Mouse (Mus musculus) limb, embryonic 13.5 days (tissue): ENCODE measurements around the gene 4931414P19Rik. TPM values are rescaled to one million over a fixed set of nuclear protein-coding genes. Genes with fewer than 3 reads are reported as not detected.
A peak's percentile ranks its signal among the peaks of the same experiment; 100 is the strongest.

Experiments used
- ATAC-seq: fragments of 200-750 bp; cut with Nextera tagmentation; 2 replicates; pipeline ENCODE4 v1.8.0; 2017; ENCODE audit warnings: low read depth, moderate number of reproducible peaks, moderate TSS enrichment; ENCODE audit not compliant: low FRiP score
- H3K27ac ChIP-seq: fragments of 300-500 bp; sonication (generic); 2 replicates; pipeline ENCODE4 v1.5.1; 2015; ENCODE audit warnings: inconsistent platforms, mild to moderate bottlenecking, moderate library complexity
- H3K27me3 ChIP-seq: fragments of 300-500 bp; sonication (generic); 2 replicates; pipeline ENCODE4 v1.6.1; 2015; ENCODE audit warnings: mild to moderate bottlenecking, inconsistent platforms
- H3K36me3 ChIP-seq: fragments of 300-500 bp; sonication (generic); 2 replicates; pipeline ENCODE4 v1.6.1; 2015; ENCODE audit warnings: inconsistent platforms, mild to moderate bottlenecking, moderate library complexity
- H3K4me1 ChIP-seq: fragments of 300-500 bp; sonication (generic); 2 replicates; pipeline ENCODE4 v1.6.1; 2015; ENCODE audit warnings: inconsistent platforms
- H3K4me2 ChIP-seq: fragments of 300-500 bp; sonication (generic); replicated peaks from 2 replicates; pipeline ENCODE4 v1.6.1; 2015; ENCODE audit warnings: inconsistent platforms, mild to moderate bottlenecking, moderate library complexity
- H3K4me3 ChIP-seq: fragments of 300-500 bp; sonication (generic); 2 replicates; pipeline ENCODE4 v1.5.1; 2015; ENCODE audit warnings: moderate library complexity, mild to moderate bottlenecking, inconsistent platforms
- H3K9ac ChIP-seq: fragments of 300-500 bp; sonication (generic); 2 replicates; pipeline ENCODE4 v1.6.1; 2015; ENCODE audit warnings: mild to moderate bottlenecking, inconsistent platforms
- H3K9me3 ChIP-seq: fragments of 300-500 bp; sonication (generic); 2 replicates; pipeline ENCODE4 v1.6.1; 2016; ENCODE audit warnings: inconsistent platforms
- WGBS: fragments of 180-500 bp; shearing (Covaris S2); methylation state at CpG from one replicate; pipeline ENCODE4 v1.1.7; 2015; 5-methylcytosine and 5-hydroxymethylcytosine counted together
- microRNA counts: library from miRNA; unstranded; fragments of <30 nt; microRNA quantifications from one replicate; lab custom pipeline; 2016
- microRNA-seq: library from miRNA; unstranded; fragments of <30 nt; microRNA quantifications from one replicate; pipeline ENCODE4, GENCODE M21; 2016
- polyA plus RNA-seq: library from polyadenylated mRNA; unstranded; fragments of >200 nt; fragmentation: Nextera tagmentation; extraction: Ambion mirVana; gene quantifications from 2 replicates; pipeline ENCODE4 v1.2.1, GENCODE M21; 2015

Gene 4931414P19Rik
- polyA plus RNA-seq, 1 experiment from 2014 or later: 7.6 TPM

DNA sequence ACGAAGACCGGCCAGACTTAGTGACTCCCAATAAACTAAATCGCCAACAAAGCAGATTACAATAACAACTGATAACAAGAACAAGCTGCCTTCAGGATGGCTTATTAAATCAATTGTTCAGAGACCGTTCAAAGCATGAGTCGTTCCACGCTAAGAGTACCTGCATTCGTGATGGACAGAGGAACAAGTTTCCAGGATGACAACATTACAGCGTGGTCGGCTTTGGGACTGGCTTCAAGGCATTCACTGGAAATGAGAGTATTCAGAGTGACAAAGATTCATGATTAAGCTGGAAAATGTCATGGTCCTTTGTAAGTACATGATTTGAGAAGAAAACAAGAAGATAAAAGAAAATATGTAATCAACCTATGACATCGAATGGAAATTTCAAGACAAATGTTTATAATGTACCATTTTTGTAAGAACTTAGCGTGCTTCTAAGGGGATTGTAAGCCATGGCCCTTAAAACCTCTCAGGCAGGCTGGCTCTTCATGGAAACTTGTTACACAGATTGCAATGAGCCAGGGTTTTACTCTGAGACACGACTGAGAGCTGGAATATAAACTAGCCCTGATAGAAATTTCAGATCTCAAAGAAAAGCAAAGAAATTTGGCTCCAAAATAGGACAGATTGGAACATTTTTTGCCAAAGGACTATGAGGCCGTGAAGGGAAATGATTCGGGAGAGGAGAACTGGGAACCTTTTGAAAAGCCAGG, 45.1 kb downstream of the 4931414P19Rik start:
- 81% methylated on average over 14 of the region's 14 CpGs for WGBS
- no peak overlapping the region for H3K4me2 ChIP-seq

DNA sequence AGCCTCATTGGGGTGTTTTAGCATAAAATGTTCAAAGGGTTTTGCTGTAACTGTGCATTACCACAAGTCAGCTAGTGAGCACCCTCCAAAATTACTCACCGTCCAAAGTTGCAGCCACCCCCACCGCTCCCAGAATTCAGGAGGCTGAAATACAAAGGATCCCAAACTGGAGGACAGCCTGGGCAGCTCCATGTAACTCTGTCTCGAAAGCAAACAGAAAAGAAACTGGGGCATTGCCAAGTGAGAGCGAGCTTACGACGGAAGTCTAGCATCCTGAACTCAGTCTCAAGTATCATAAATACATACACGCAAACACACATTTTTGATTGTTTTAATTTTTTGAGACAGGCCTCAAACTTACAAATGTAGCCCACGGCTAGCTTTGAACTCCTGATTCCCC, 48.5 kb downstream of the 4931414P19Rik start:
- Histone ChIP-seq H3K4me3 (no peak overlapping the region), H3K9me3 (no peaks in the 10 kb centered on the region), H3K9ac (no peak overlapping the region), H3K27ac (no peak overlapping the region), H3K4me2 (no peak overlapping the region), H3K4me1 (peaks cover 10% of the 10 kb centered on the region; the same call in 1 of the 2 replicates), H3K36me3 (no peaks in the 10 kb centered on the region), H3K27me3 (no peaks in the 10 kb centered on the region)
- 84% methylated on average over 8 of the region's 8 CpGs for WGBS
- ATAC-seq: no peak

More for the DNA sequence above, 45.1 kb downstream of the 4931414P19Rik start:
- Histone ChIP-seq H3K27me3 (no peaks in the 10 kb centered on the region), H3K36me3 (no peaks in the 10 kb centered on the region), H3K9ac (no peak overlapping the region), H3K9me3 (no peaks in the 10 kb centered on the region), H3K4me1 (no peaks in the 10 kb centered on the region), H3K4me3 (no peak overlapping the region), H3K27ac (no peak overlapping the region)
- no peak for ATAC-seq

DNA sequence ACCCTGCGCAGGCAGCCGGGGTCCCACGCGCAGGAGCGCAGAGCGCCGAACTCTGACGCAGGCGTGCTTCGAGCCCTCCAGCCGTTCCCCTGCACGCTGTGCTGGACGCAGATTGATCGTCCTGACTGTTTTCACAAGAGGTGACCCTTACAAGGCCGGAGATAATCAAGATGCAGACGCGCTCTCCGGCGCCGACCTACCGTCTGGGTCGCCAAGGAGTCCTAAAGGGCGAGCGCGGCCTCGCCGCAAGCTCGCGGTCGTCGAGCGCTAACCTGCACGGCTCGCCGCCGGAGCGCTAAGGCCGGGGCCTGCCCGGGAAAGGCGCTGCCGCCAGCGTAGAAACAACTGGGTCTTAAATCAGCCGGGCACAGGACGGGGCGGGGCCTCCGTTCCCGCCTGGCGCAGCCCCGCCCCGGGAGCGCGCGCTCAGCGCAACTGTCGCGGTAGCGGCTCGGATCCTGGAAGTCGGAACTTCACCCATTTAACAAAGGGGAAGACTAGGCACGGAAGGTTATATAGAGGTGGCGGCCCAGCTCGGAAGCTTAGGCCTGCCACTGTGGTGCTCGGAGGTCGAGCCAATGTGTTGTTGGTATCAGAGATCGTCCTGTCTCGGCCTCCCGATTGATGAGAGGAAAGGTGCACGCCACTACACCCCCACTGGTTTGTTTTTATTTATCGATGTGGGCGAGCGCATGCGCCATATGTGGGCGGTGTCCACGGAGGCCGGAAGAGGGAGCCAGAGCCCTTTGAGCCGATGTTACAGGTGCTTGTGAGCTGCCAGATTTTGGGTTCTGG, 51.6 kb downstream of the 4931414P19Rik start, which contains the start of gene Haus4:
TSS of gene Haus4 (minus strand) at position 642 of the 795 bp plus-strand sequence.
- ATAC-seq: peak; percentile 95
- Histone ChIP-seq H3K4me3 (peak within 1 kb of the TSS; percentile 64), H3K4me1 (peaks cover 10% of the 10 kb centered on the region; the same call in 1 of the 2 replicates), H3K27me3 (no peaks in the 10 kb centered on the region), H3K27ac (peak within 1 kb of the TSS; percentile 90), H3K9me3 (no peaks in the 10 kb centered on the region), H3K4me2 (peak within 1 kb of the TSS; percentile 92), H3K36me3 (peaks cover 28% of the 10 kb centered on the region), H3K9ac (peak within 1 kb of the TSS; percentile 83)
- WGBS: under 1% methylated on average over 76 of the region's 76 CpGs

GRCm38 (mm10) chr14:54553454-54553974, 52.3 kb downstream of the 4931414P19Rik start:
- WGBS: 2% methylated on average over 21 of the region's 21 CpGs
- Histone ChIP-seq H3K36me3 (peaks cover 34% of the 10 kb centered on the region), H3K9me3 (no peaks in the 10 kb centered on the region), H3K4me2 (peak overlapping the region; percentile 92), H3K4me3 (peak overlapping the region; percentile 64), H3K9ac (peak overlapping the region; percentile 83), H3K27ac (peak overlapping the region; percentile 90), H3K27me3 (no peaks in the 10 kb centered on the region), H3K4me1 (peaks cover 10% of the 10 kb centered on the region; the same call in 1 of the 2 replicates)
- ATAC-seq: no peak

GRCm38 (mm10) chr14:54544703-54545102, 61.1 kb downstream of the 4931414P19Rik start:
- no peak overlapping the region for H3K4me3 ChIP-seq
- H3K4me1 ChIP-seq: no peaks in the 10 kb centered on the region
- no peak overlapping the region for H3K9ac ChIP-seq
- no peak overlapping the region for H3K4me2 ChIP-seq
- no peaks in the 10 kb centered on the region for H3K9me3 ChIP-seq
- H3K36me3 ChIP-seq: peaks cover 83% of the 10 kb centered on the region
- no peaks in the 10 kb centered on the region for H3K27me3 ChIP-seq
- H3K27ac ChIP-seq: no peak overlapping the region
- 92% methylated on average over 5 of the region's 5 CpGs for WGBS
- ATAC-seq: no peak

DNA sequence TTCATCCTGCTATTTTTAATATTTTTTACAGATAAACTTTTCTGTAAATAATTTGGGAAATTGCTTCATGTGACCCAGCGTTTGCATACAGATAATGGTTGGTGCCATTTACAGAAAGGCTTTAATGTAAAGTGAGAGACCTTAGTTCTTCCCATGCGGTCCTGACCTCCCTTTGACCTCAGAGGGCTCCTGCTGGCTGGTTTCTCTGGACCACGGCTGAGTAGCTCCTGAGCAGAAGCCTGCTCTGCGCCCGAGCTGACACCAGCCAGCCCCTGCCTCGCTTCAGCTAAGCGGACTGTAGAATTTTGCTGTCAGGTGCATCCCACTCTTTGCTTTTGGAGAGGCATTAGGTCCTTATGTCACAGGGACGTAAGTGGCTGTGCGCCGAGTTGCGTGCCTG, 65.0 kb downstream of the 4931414P19Rik start:
- WGBS: 70% methylated on average over 11 of the region's 11 CpGs
- no peak for ATAC-seq
- Histone ChIP-seq H3K4me3 (no peak overlapping the region), H3K9ac (no peak overlapping the region), H3K36me3 (peaks cover 45% of the 10 kb centered on the region), H3K9me3 (no peaks in the 10 kb centered on the region), H3K4me2 (no peak overlapping the region), H3K27me3 (no peaks in the 10 kb centered on the region), H3K4me1 (no peaks in the 10 kb centered on the region), H3K27ac (no peak overlapping the region)

DNA sequence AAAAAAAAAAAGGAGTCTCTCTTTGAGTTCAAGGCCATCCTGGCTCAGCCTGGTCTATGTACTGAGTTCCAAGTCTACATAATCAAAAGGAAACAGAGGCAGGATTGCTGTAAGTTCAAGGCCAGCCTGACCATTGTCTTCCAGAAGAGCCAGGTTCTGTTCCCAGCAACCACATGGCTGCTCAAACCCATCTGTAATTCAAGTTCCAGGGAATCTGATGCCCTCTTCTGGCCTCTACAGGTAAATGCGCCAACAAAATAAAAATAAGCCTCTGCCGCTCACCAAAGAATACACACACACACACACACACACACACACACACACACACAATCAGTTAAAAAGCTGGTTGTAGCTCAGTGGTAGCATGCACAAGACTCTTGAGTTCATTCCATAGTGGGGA, 67.2 kb downstream of the 4931414P19Rik start:
- no peak for ATAC-seq
- H3K4me3 ChIP-seq: no peak overlapping the region
- no peaks in the 10 kb centered on the region for H3K27me3 ChIP-seq
- H3K9ac ChIP-seq: no peak overlapping the region
- H3K36me3 ChIP-seq: peaks cover 24% of the 10 kb centered on the region
- H3K9me3 ChIP-seq: no peaks in the 10 kb centered on the region
- 93% methylated on average over 2 of the region's 2 CpGs for WGBS
- no peak overlapping the region for H3K27ac ChIP-seq
- H3K4me2 ChIP-seq: no peak overlapping the region
- H3K4me1 ChIP-seq: no peaks in the 10 kb centered on the region

MicroRNAs encoded within 50 kb of the gene (microRNA counts, 519-probe panel; counts per million panel counts)
- not detected for microRNA mmu-miR-686 (lab: Ali Mortazavi, UCI)

Small RNAs within 50 kb of the gene (microRNA-seq; reads per million reads assigned to microRNA genes)
- gene Mir686 (not detected), gene Mir6948 (0.52 reads per million)

Other genes with a start within 250 kb of the 4931414P19Rik start
- gene Oxa1l, start 245.2 kb downstream of the 4931414P19Rik start, polyA plus RNA-seq: 44.0 and 47.0 TPM in 2 replicates
- gene Slc7a7, start 188.2 kb downstream of the 4931414P19Rik start, polyA plus RNA-seq: 5.1 and 6.1 TPM in 2 replicates
- 224 and 233 TPM in 2 replicates for gene Mrpl52, start 179.1 kb downstream of the 4931414P19Rik start, polyA plus RNA-seq
- gene Mmp14, start 174.4 kb downstream of the 4931414P19Rik start, polyA plus RNA-seq: 198 and 204 TPM in 2 replicates
- gene Lrp10, start 141.9 kb downstream of the 4931414P19Rik start, polyA plus RNA-seq: 31.0 and 34.4 TPM in 2 replicates
- 2.8 and 3.2 TPM in 2 replicates for gene Rem2, start 129.9 kb downstream of the 4931414P19Rik start, polyA plus RNA-seq
- gene Prmt5, start 88.5 kb downstream of the 4931414P19Rik start, polyA plus RNA-seq: 86.1 and 93.1 TPM in 2 replicates
- gene Haus4, start 51.4 kb downstream of the 4931414P19Rik start, polyA plus RNA-seq: 51.0 and 52.3 TPM in 2 replicates
- gene Ajuba, start 28.4 kb downstream of the 4931414P19Rik start, polyA plus RNA-seq: 48.8 and 54.4 TPM in 2 replicates
- gene Psmb5, start 12.0 kb upstream of the 4931414P19Rik start, polyA plus RNA-seq: 394 and 410 TPM in 2 replicates
- 0.11 TPM in 1 of 2 replicates, not detected in the other for gene Psmb11, start 15.4 kb upstream of the 4931414P19Rik start, polyA plus RNA-seq
- gene Gm17606, start 35.0 kb upstream of the 4931414P19Rik start, polyA plus RNA-seq: not detected in 2 replicates
- 6.7 and 8.2 TPM in 2 replicates for gene Cdh24, start 35.4 kb upstream of the 4931414P19Rik start, polyA plus RNA-seq
- 96.6 and 98.0 TPM in 2 replicates for gene 1700123O20Rik, start 80.2 kb upstream of the 4931414P19Rik start, polyA plus RNA-seq
- 166 and 167 TPM in 2 replicates for gene Acin1, start 80.9 kb upstream of the 4931414P19Rik start, polyA plus RNA-seq
- 0.31 and 0.33 TPM in 2 replicates for gene Gm29776, start 92.8 kb upstream of the 4931414P19Rik start, polyA plus RNA-seq
- gene Cebpe, start 106.2 kb upstream of the 4931414P19Rik start, polyA plus RNA-seq: not detected in 2 replicates
- gene Slc7a8, start 176.0 kb upstream of the 4931414P19Rik start, polyA plus RNA-seq: 1.7 and 2.3 TPM in 2 replicates
- not detected in 2 replicates for gene Rnf212b, start 208.1 kb upstream of the 4931414P19Rik start, polyA plus RNA-seq